Mouse (Mus musculus): ENCODE data around the gene Dnah7a. TPM values are rescaled to one million over a fixed set of nuclear protein-coding genes. Genes with fewer than 3 reads are reported as not detected.

Dnah7a gene
- 13.8 and 16.0 TPM in 2 replicates for polyA plus RNA-seq (2012; rRNA removed)

DNA sequence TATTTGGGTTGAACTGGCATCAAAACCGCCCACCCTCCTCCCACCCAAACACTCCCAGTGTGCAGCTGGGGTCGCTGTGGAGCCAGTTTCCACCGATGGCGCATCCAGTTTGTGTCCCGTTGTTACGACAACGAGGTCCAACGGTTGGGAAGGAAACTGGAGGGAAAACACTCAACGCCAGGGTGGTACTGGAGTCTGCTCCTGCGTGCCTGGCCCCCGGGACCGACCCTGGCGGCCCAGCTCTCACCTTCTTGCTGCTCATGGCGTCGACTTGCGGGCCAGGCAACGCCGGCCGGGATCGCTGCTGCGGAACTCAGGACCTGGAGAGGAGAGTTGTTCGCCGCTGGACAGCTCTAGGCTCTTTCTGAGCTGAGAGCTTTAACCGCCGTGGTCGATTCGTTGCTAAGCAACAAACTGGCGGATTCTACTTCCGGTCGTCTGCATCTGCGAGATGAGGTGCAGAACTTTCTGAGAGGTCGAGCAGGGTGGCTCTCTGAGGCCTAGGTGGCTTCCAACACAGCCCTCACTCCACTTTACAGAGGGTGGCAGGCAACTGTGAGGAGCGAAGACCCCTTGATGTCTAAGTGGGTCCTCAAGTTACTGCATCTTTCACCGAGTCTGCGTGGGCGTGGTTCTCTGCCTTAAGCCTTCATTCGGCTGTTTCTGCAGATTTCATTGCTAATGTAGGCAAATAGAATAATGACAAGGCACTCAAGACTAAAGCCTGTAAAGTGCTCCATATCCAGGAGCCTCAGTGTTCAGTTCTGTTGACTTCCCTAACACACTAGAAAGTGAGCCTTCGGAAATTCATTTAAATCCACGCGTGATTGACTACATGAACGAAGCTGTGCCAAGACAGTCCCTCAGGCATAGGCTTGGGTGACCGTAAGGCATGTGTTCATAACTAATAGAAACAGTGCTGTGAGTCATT is at the start of gene Dnah7a:
Gene Dnah7a, minus strand, starts transcription at position 354 of the 931 bp plus-strand sequence.

GRCm38 (mm10) chr1:53352327-53353261 is 354.0 kb downstream of the Dnah7a start, which contains the start of the genes Asdurf, Gm28551 and Asnsd1:
TSS of gene Asdurf (minus strand) at chr1:53352619.
TSS of gene Gm28551 (minus strand) at chr1:53352667.
TSS of gene Asnsd1 (minus strand) at chr1:53352752.

Other genes starting within 250 kb of the Dnah7a start
- gene Stk17b, start 78.4 kb upstream of the Dnah7a start, polyA plus RNA-seq (2012; rRNA removed): 1.8 and 2.5 TPM in 2 replicates